Mouse (Mus musculus): ENCODE results near the gene Gm5089.

Gm5089 gene

DNA sequence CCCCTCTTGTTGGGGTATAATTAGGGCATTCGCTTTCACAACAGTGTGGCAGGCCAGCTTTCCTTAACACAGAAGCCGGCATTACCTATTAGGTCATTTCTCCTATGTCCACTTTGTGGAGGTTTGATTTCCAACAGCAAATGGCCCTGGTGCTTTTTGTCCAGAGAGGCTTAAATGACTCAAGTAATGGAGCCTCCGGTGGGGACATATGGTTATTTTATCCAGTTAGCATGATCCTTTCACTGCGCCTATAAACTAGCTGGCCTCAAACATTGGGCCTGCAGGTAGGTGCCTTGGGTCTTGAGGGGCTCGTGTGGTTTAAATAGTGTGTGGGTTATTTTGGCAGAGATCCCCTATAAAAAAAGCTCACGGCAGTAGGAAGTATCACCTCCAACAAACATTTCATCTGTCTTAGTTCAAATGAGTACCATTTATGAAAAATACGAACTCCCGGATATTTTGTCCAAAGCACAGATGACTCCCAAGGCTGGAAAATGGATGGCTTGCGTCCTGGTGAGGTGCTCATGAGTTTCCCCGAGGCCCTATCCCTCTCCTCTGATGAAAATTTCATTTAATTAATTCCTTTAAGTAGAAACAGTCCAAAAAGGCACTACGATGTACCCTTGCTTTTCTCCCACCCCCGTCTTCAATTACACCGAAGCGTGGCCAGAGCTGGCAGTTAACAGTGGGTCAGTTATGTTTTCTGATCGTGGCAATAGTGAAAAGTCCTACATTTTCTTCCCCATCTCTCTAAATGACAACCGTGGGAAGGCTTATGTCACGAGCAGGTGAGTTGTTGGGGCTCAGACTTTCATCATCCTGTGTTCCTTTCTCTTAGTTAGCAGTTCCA lies 64.4 kb downstream of the Gm5089 start:
- peak; percentile 39 to 67 for DNase-seq

DNA sequence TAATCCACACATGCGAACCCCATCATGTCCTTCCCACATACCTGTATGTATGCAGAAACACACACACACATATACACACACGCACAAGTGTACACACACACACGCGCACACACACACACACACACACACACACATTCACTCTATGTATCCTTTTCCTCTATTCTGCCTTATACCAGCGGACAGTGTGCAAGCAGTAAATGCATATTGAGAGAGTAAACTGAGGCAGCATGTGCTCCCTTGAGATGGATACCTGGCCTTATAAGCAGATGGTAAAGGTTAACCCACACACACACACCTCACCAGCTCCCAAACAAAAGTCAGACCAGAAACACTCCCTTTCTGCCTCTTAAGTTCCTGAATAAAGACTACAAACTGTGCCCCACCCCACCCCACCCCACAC lies 65.2 kb downstream of the Gm5089 start:
- peak in 1 of 2 experiments; percentile 53 for DNase-seq

DNA sequence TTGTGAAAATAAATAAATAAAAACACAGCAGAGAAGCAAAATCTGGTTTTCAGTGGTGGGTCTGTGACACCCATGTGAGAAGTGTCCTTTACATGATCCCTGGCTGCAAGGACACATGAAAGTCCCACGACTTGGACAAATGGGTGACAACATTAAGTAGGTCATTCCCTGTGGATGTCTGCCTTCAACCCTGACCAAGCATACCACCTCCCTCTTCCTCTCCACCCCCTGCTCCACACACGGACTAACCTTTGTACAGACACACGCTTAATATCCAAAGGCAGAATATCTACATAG lies 65.7 kb downstream of the Gm5089 start:
- DNase-seq = peak; percentile 42 to 64

Measured in cerebellum, adult 18-20 months (tissue).